Mouse (Mus musculus): ENCODE results near the gene Cacna1h.

- TF ChIP-seq GATA1 (IDR thresholded peaks at IDR 0.05; ENCODE audit: borderline replicate concordance, low read length) = no peak
- TF ChIP-seq CTCF (IDR thresholded peaks at IDR 0.05; ENCODE audit: low read depth, low read length) = no peak
- TF ChIP-seq POLR2AphosphoS5 (IDR thresholded peaks at IDR 0.05; ENCODE audit: insufficient replicate concordance, low read depth, low read length) = no peak
These were observed 22.8 kb downstream of the Cacna1h start for GRCm38 (mm10) chr17:25410786-25411185.
